Mouse (Mus musculus) midbrain, postnatal 0 days (tissue): ENCODE measurements around the gene Tchhl1. TPM values are rescaled to one million over a fixed set of nuclear protein-coding genes. Genes with fewer than 3 reads are reported as not detected.
"Not testable (repeated sequence)": the region's sequence is repeated elsewhere in the genome, so short reads cannot be mapped to it uniquely, and the experiment has no call there.

Experiments
- ATAC-seq: fragments of 200-750 bp; cut with Nextera tagmentation; 2 replicates; pipeline ENCODE4 v1.8.0; 2017; ENCODE audit warnings: moderate number of reproducible peaks, mild to moderate bottlenecking, moderate TSS enrichment, moderate library complexity; ENCODE audit not compliant: low FRiP score
- DNase-seq: peaks from one replicate; pipeline ENCODE4 v3.0.0-alpha.2; 2015; ENCODE audit warnings: low spot score
- H3K27ac ChIP-seq: fragments of 300-500 bp; sonication (generic); 2 replicates; pipeline ENCODE4 v1.5.1; 2014; ENCODE audit warnings: low read depth, mild to moderate bottlenecking, low read length, mixed read lengths
- H3K27me3 ChIP-seq: fragments of 300-500 bp; sonication (generic); 2 replicates; pipeline ENCODE4 v1.6.1; 2014; ENCODE audit warnings: low read length, control low read depth, mixed read lengths; ENCODE audit not compliant: insufficient read depth
- H3K36me3 ChIP-seq: fragments of 300-500 bp; sonication (generic); 2 replicates; pipeline ENCODE4 v1.6.1; 2014; ENCODE audit warnings: low read length, control low read depth, mixed read lengths; ENCODE audit not compliant: insufficient read depth
- H3K4me1 ChIP-seq: fragments of 300-500 bp; sonication (generic); 2 replicates; pipeline ENCODE4 v1.6.1; 2014; ENCODE audit warnings: mild to moderate bottlenecking, control low read depth, antibody characterized with exemption, low read length, mixed read lengths; ENCODE audit not compliant: insufficient read depth
- H3K4me2 ChIP-seq: fragments of 300-500 bp; sonication (generic); 2 replicates; pipeline ENCODE4 v1.6.1; 2014; ENCODE audit warnings: low read depth, mild to moderate bottlenecking, low read length, mixed read lengths; ENCODE audit not compliant: poor library complexity, severe bottlenecking
- H3K4me3 ChIP-seq: fragments of 300-500 bp; sonication (generic); 2 replicates; pipeline ENCODE4 v1.5.1; 2014; ENCODE audit warnings: low read depth, mild to moderate bottlenecking, low read length, moderate library complexity
- H3K9ac ChIP-seq: fragments of 300-500 bp; sonication (generic); replicated peaks from 2 replicates; pipeline ENCODE4 v1.6.1; 2014; ENCODE audit warnings: mild to moderate bottlenecking, low read length, moderate library complexity, mixed read lengths; ENCODE audit not compliant: poor library complexity, severe bottlenecking
- H3K9me3 ChIP-seq: fragments of 300-500 bp; sonication (generic); 2 replicates; pipeline ENCODE4 v1.6.1; 2016; ENCODE audit warnings: low read length, control low read depth
- CTCF ChIP-seq: IDR thresholded peaks from 2 replicates; pipeline ENCODE4 v1.5.1; 2016; ENCODE audit warnings: antibody characterized with exemption, mild to moderate bottlenecking
- WGBS: fragments of 180-500 bp; shearing (Covaris S2); extraction: QIAGEN DNeasy Blood & Tissue Kit; methylation state at CpG from one replicate; pipeline ENCODE4 v1.1.7; 2014; 5-methylcytosine and 5-hydroxymethylcytosine counted together
- polyA plus RNA-seq: library from polyadenylated mRNA; unstranded; fragments of >200 nt; fragmentation: Nextera tagmentation; extraction: Ambion mirVana; gene quantifications from 2 replicates; pipeline ENCODE4 v1.2.1, GENCODE M21; 2015
- total RNA-seq: library from RNA; depleted of rRNA; stranded (reverse); fragments of >200 nt; gene quantifications from 2 replicates; pipeline ENCODE4 v1.2.3, GENCODE M21; 2014

Gene Tchhl1
- total and polyA plus RNA-seq, 2 experiments from 2014 or later = not detected

DNA sequence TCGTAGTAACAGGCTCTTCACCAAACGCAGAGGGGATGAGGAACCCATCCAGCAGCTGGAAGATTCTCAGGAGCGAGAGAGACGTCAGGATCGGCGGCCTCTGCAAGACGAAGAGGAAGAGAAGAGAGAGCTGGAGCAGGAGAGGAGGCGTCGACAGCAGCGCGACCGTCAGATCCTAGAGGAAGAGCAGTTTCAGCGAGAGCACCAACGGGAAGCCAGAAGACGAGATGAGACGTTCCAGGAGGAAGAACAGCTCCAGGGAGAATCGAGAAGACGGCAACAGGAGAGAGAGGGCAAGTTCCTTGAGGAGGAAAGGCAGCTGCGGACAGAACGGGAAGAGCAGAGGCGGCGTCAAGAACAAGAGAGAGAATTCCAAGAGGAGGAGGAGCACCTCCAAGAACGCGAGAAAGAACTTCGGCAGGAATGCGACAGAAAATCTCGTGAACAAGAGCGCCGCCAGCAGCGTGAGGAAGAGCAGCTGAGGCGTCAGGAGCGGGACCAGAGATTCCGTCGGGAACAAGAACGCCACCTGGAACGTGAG is 23.3 kb upstream of the Tchhl1 start:
- H3K9ac ChIP-seq = peak overlapping the region; percentile 60
- H3K4me2 ChIP-seq = peak overlapping the region; percentile 94
- H3K36me3 ChIP-seq = no peaks in the 10 kb centered on the region
- H3K9me3 ChIP-seq = no peaks in the 10 kb centered on the region
- TF ChIP-seq CTCF = peak; percentile 8; the same call in 1 of the 2 replicates
- no peaks in the 10 kb centered on the region for H3K4me1 ChIP-seq
- H3K27ac ChIP-seq = peak overlapping the region; percentile 70
- peak overlapping the region; percentile 62 for H3K4me3 ChIP-seq
- ATAC-seq (no peak), DNase-seq (peak; percentile 50)
- peaks cover 23% of the 10 kb centered on the region for H3K27me3 ChIP-seq
- under 1% methylated on average over 36 of the region's 36 CpGs for WGBS

- Histone ChIP-seq H3K27me3 (peaks cover 13% of the 10 kb centered on the region; the same call in 1 of the 2 replicates), H3K9me3 (no peaks in the 10 kb centered on the region), H3K4me2 (peak overlapping the region; percentile 94), H3K27ac (no peak overlapping the region), H3K4me3 (peak overlapping the region; percentile 62), H3K4me1 (no peaks in the 10 kb centered on the region), H3K36me3 (no peaks in the 10 kb centered on the region), H3K9ac (peak overlapping the region; percentile 51)
- ATAC-seq (no peak), DNase-seq (peak; percentile 60)
- 1% methylated on average over 54 of the region's 54 CpGs for WGBS
- peak; percentile 41 for TF ChIP-seq CTCF
Observed at GRCm38 (mm10) chr3:93446128-93446755, 22.3 kb upstream of the Tchhl1 start.

DNA sequence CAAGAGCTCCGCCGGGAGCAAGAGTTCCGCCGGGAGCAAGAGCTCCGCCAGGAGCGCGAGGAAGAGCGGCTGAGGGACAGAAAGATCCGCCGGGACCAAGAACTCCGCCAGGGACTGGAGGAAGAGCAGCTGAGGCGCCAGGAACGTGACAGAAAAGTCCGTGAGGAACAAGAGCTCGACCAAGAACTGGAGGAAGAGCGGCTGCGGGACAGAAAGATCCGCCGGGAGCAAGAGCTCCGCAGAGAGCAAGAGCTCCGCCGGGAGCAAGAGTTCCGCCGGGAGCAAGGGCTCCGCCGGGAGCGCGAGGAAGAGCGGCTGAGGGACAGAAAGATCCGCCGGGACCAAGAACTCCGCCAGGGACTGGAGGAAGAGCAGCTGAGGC is 21.8 kb upstream of the Tchhl1 start:
- Histone ChIP-seq H3K4me2 (peak overlapping the region; percentile 94), H3K27me3 (0 out of 2 replicates have a peak, but pooled peaks cover 11% of the 10 kb centered on the region), H3K4me3 (peak overlapping the region; percentile 62), H3K9ac (0 out of 2 replicates have a peak overlapping the region, but pooled peaks have one; percentile 33)
- 1% methylated on average over 32 of the region's 32 CpGs for WGBS
- H3K4me1 ChIP-seq, ATAC-seq, H3K36me3 ChIP-seq, H3K9me3 ChIP-seq, DNase-seq, H3K27ac ChIP-seq: not testable (repeated sequence)

DNA sequence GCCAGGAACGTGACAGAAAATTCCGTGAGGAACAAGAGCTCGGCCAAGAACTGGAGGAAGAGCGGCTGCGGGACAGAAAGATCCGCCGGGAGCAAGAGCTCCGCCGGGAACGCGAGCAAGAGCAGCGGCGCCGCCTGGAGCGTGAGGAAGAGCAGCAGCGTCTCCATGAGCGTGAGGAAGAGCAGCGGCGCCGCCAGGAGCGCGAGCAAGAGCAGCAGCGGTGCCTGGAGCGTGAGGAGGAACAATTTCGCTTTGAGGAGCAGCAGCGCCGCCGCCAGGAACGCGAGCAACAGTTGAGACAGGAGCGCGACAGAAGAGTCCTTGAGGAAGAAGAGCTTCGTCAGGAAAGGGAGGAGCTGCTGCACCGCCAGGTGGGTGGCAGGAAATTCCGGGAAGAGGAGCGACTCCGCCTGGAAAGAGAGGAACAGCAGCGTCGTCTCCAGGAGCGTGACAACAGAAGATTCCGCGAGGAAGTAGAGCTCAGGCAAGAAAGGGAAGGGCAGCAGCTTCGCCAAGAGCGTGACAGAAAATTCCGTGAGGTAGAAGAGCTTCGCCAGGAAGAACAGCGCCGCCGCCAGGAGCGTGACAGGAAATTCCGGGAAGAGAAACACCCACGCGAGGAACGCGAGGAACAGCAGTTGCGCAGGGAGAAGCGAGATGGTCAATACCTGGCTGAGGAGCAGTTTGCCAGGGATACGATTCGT is 21.3 kb upstream of the Tchhl1 start:
- under 1% methylated on average over 59 of the region's 59 CpGs for WGBS

DNA sequence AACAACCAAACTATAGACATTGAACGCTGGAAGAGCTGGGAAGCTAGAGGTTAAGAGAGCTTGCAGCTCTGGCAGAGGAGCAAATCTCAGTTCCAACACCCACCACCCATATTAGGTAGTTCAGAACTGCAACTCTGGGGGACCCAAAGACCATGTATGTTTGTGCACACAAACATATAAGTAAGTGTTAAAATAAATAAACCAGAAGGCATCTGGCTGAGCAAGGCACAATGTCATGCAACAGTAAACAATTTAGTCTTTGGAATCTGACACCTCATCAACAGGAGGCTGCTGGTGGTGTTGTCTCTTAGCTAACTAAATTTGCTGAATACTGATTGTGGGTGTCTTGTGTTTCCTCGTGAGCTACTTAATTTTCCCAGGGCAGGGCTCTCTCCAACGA is 2.0 kb upstream of the Tchhl1 start:
- H3K4me2 ChIP-seq = no peak overlapping the region
- WGBS = 77% methylated on average over 3 of the region's 3 CpGs
- H3K27me3 ChIP-seq = no peaks in the 10 kb centered on the region
- H3K9ac ChIP-seq = no peak overlapping the region
- DNase-seq (no peak), ATAC-seq (no peak)
- no peaks in the 10 kb centered on the region for H3K9me3 ChIP-seq
- no peak for TF ChIP-seq CTCF
- H3K27ac ChIP-seq = no peak overlapping the region
- H3K36me3 ChIP-seq = no peaks in the 10 kb centered on the region
- H3K4me3 ChIP-seq = no peak overlapping the region
- no peaks in the 10 kb centered on the region for H3K4me1 ChIP-seq

More for the DNA sequence above, 21.3 kb upstream of the Tchhl1 start:
- H3K27ac ChIP-seq = no peak overlapping the region
- ATAC-seq = peak; percentile 47; the same call in 1 of the 2 replicates
- H3K4me1 ChIP-seq = no peaks in the 10 kb centered on the region
- TF ChIP-seq CTCF = peak; percentile 64
- H3K4me3 ChIP-seq = peak overlapping the region; percentile 62
- peak; percentile 77 for DNase-seq
- H3K36me3 ChIP-seq = no peaks in the 10 kb centered on the region
- peak overlapping the region; percentile 94 for H3K4me2 ChIP-seq
- H3K27me3 ChIP-seq = 0 out of 2 replicates have a peak, but pooled peaks cover 9% of the 10 kb centered on the region
- peak overlapping the region; percentile 33; the same call in 1 of the 2 replicates for H3K9ac ChIP-seq
- no peaks in the 10 kb centered on the region for H3K9me3 ChIP-seq

DNA sequence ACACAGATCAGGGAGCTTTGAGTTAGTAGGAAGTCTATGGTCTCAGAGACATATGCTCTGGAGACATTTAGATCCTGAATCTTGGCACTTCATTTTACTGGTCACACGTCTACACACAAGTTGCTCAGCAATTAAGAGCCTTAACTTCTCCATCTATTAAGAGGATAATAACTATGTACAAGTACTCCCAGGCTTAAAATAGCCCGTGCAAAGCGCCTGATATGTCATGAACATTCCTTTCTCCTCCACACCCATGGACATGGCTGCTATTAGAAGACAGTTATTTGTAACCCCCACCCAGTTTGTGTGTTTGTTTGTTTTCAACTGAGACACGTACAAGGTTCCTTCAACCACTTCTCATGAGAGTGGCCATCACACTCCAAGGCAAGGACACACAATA is 1.4 kb upstream of the Tchhl1 start:
- Histone ChIP-seq H3K4me3 (no peak overlapping the region), H3K9me3 (no peaks in the 10 kb centered on the region), H3K27ac (no peak overlapping the region), H3K4me2 (no peak overlapping the region), H3K9ac (no peak overlapping the region), H3K4me1 (no peaks in the 10 kb centered on the region), H3K36me3 (no peaks in the 10 kb centered on the region), H3K27me3 (no peaks in the 10 kb centered on the region)
- 91% methylated on average over 4 of the region's 4 CpGs for WGBS
- no peak for TF ChIP-seq CTCF
- no peak for ATAC-seq
- no peak for DNase-seq
